Mouse (Mus musculus): Measurements from ENCODE around the gene Map4k3. TPM values are rescaled to one million over a fixed set of nuclear protein-coding genes. Genes with fewer than 3 reads are reported as not detected.

Gene Map4k3
- polyA plus RNA-seq, 1 experiment from 2014 or later, result 13.8 TPM

- Histone ChIP-seq H3K27ac (ENCODE audit: low read depth, low read length) (no peak overlapping the region), H3K4me1 (replicated peaks; ENCODE audit: control insufficient read depth, insufficient read depth, low read length) (peaks cover 3% of the 10 kb centered on the region; the same call in 1 of the 2 replicates), H3K4me3 (ENCODE audit: low read depth, low read length) (no peak overlapping the region), H3K9ac (ENCODE audit: low read depth, low read length) (no peak overlapping the region), H3K4me2 (replicated peaks; ENCODE audit: low read depth) (no peak overlapping the region), H3K9me3 (ENCODE audit: control insufficient read depth) (no peaks in the 10 kb centered on the region), H3K36me3 (ENCODE audit: control insufficient read depth, insufficient read depth) (no peaks in the 10 kb centered on the region; the same call in 1 of the 2 replicates), H3K27me3 (replicated peaks; ENCODE audit: control insufficient read depth, insufficient read depth, low read length) (no peaks in the 10 kb centered on the region)
- no peak for ATAC-seq
- no peak for TF ChIP-seq CTCF (IDR thresholded peaks at IDR 0.05; ENCODE audit: low read depth)
- 49% methylated on average over 7 of the region's 7 CpGs for WGBS
These were observed 34.6 kb downstream of the Map4k3 start for GRCm38 (mm10) chr17:80693707-80694106.

GRCm38 (mm10) chr17:80692183-80692582 lies 36.1 kb downstream of the Map4k3 start:
- no peak for ATAC-seq
- TF ChIP-seq CTCF (IDR thresholded peaks at IDR 0.05; ENCODE audit: low read depth), result no peak
- H3K4me2 ChIP-seq (replicated peaks; ENCODE audit: low read depth), result no peak overlapping the region
- H3K36me3 ChIP-seq (ENCODE audit: control insufficient read depth, insufficient read depth), result no peaks in the 10 kb centered on the region; the same call in 1 of the 2 replicates
- no peaks in the 10 kb centered on the region for H3K4me1 ChIP-seq (replicated peaks; ENCODE audit: control insufficient read depth, insufficient read depth, low read length)
- 70% methylated on average over 13 of the region's 13 CpGs for WGBS
- H3K4me3 ChIP-seq (ENCODE audit: low read depth, low read length), result no peak overlapping the region
- no peak overlapping the region for H3K9ac ChIP-seq (ENCODE audit: low read depth, low read length)
- H3K27ac ChIP-seq (ENCODE audit: low read depth, low read length), result no peak overlapping the region
- H3K27me3 ChIP-seq (replicated peaks; ENCODE audit: control insufficient read depth, insufficient read depth, low read length), result no peaks in the 10 kb centered on the region
- no peaks in the 10 kb centered on the region for H3K9me3 ChIP-seq (ENCODE audit: control insufficient read depth)

- no peak for TF ChIP-seq CTCF (IDR thresholded peaks at IDR 0.05; ENCODE audit: low read depth)
- H3K4me3 ChIP-seq (ENCODE audit: low read depth, low read length), result no peak overlapping the region
- no peaks in the 10 kb centered on the region for H3K9me3 ChIP-seq (ENCODE audit: control insufficient read depth)
- H3K27ac ChIP-seq (ENCODE audit: low read depth, low read length), result no peak overlapping the region
- no peaks in the 10 kb centered on the region for H3K27me3 ChIP-seq (replicated peaks; ENCODE audit: control insufficient read depth, insufficient read depth, low read length)
- H3K36me3 ChIP-seq (ENCODE audit: control insufficient read depth, insufficient read depth), result no peaks in the 10 kb centered on the region
- 93% methylated on average over 11 of the region's 11 CpGs for WGBS
- H3K9ac ChIP-seq (ENCODE audit: low read depth, low read length), result no peak overlapping the region
- H3K4me1 ChIP-seq (replicated peaks; ENCODE audit: control insufficient read depth, insufficient read depth, low read length), result no peaks in the 10 kb centered on the region
- H3K4me2 ChIP-seq (replicated peaks; ENCODE audit: low read depth), result no peak overlapping the region
- ATAC-seq, result no peak
These were observed 39.6 kb downstream of the Map4k3 start for GRCm38 (mm10) chr17:80688701-80689100.

GRCm38 (mm10) chr17:80686066-80686465 lies 42.2 kb downstream of the Map4k3 start:
- H3K36me3 ChIP-seq (ENCODE audit: control insufficient read depth, insufficient read depth), result no peaks in the 10 kb centered on the region
- H3K27me3 ChIP-seq (replicated peaks; ENCODE audit: control insufficient read depth, insufficient read depth, low read length), result no peaks in the 10 kb centered on the region
- ATAC-seq, result no peak
- no peak overlapping the region for H3K4me3 ChIP-seq (ENCODE audit: low read depth, low read length)
- TF ChIP-seq CTCF (IDR thresholded peaks at IDR 0.05; ENCODE audit: low read depth), result no peak
- H3K27ac ChIP-seq (ENCODE audit: low read depth, low read length), result no peak overlapping the region
- H3K4me1 ChIP-seq (replicated peaks; ENCODE audit: control insufficient read depth, insufficient read depth, low read length), result no peaks in the 10 kb centered on the region
- 85% methylated on average over 5 of the region's 5 CpGs for WGBS
- H3K4me2 ChIP-seq (replicated peaks; ENCODE audit: low read depth), result no peak overlapping the region
- no peaks in the 10 kb centered on the region for H3K9me3 ChIP-seq (ENCODE audit: control insufficient read depth)
- no peak overlapping the region for H3K9ac ChIP-seq (ENCODE audit: low read depth, low read length)

GRCm38 (mm10) chr17:80683821-80684576 lies 44.3 kb downstream of the Map4k3 start:
- peaks cover 8% of the 10 kb centered on the region; the same call in 1 of the 2 replicates for H3K36me3 ChIP-seq (ENCODE audit: control insufficient read depth, insufficient read depth)
- H3K4me1 ChIP-seq (replicated peaks; ENCODE audit: control insufficient read depth, insufficient read depth, low read length), result no peaks in the 10 kb centered on the region
- H3K27ac ChIP-seq (ENCODE audit: low read depth, low read length), result no peak overlapping the region
- H3K27me3 ChIP-seq (replicated peaks; ENCODE audit: control insufficient read depth, insufficient read depth, low read length), result no peaks in the 10 kb centered on the region
- H3K9ac ChIP-seq (ENCODE audit: low read depth, low read length), result no peak overlapping the region
- 0 out of 2 replicates have a peak overlapping the region, but pooled peaks have one; percentile 7 for H3K4me2 ChIP-seq (replicated peaks; ENCODE audit: low read depth)
- WGBS, result 33% methylated on average over 6 of the region's 6 CpGs
- ATAC-seq, result peak; percentile 83
- TF ChIP-seq CTCF (IDR thresholded peaks at IDR 0.05; ENCODE audit: low read depth), result peak; percentile 69
- no peak overlapping the region for H3K4me3 ChIP-seq (ENCODE audit: low read depth, low read length)
- no peaks in the 10 kb centered on the region for H3K9me3 ChIP-seq (ENCODE audit: control insufficient read depth)

- no peaks in the 10 kb centered on the region for H3K27me3 ChIP-seq (replicated peaks; ENCODE audit: control insufficient read depth, insufficient read depth, low read length)
- ATAC-seq, result no peak
- H3K4me3 ChIP-seq (ENCODE audit: low read depth, low read length), result no peak overlapping the region
- H3K9ac ChIP-seq (ENCODE audit: low read depth, low read length), result no peak overlapping the region
- 84% methylated on average over 5 of the region's 5 CpGs for WGBS
- no peak for TF ChIP-seq CTCF (IDR thresholded peaks at IDR 0.05; ENCODE audit: low read depth)
- no peak overlapping the region for H3K27ac ChIP-seq (ENCODE audit: low read depth, low read length)
- H3K4me1 ChIP-seq (replicated peaks; ENCODE audit: control insufficient read depth, insufficient read depth, low read length), result no peaks in the 10 kb centered on the region
- H3K4me2 ChIP-seq (replicated peaks; ENCODE audit: low read depth), result no peak overlapping the region
- peaks cover 9% of the 10 kb centered on the region; the same call in 1 of the 2 replicates for H3K36me3 ChIP-seq (ENCODE audit: control insufficient read depth, insufficient read depth)
- no peaks in the 10 kb centered on the region for H3K9me3 ChIP-seq (ENCODE audit: control insufficient read depth)
These were observed 45.2 kb downstream of the Map4k3 start for GRCm38 (mm10) chr17:80683041-80683440.

Measured in intestine, postnatal 0 days (tissue).